Mouse (Mus musculus) R1 (cell line): Measurements from ENCODE around the gene Krt87.

ENCODE experiments used
- DNase-seq: peaks from one replicate; pipeline ENCODE4 v3.0.0-alpha.2; 2018; ENCODE audit warnings: low read depth, low spot score

Gene Krt87

DNA sequence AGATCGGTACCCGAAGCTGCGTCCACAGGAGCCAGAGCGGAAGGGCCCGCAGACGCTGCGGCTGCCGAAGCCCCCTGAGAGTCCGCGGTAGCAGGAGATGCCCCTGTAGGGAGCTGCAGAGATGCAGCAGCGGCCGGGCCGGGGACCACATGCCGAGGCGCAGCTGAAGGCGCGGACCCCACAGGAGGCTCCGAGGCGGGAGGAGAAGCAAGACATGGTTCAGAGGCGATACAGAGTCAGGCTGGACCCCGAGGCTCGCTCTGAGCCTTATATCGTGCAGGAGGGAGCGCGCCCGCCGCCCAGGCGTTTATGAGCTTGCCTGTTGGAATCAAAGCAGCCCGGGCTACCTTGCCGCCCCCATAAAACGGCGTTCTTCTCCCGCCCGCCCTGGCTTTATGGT is at the start of gene Krt87:
Krt87 (minus strand) TSS at position 250 of the 400 bp plus-strand sequence.
- no peak for DNase-seq

DNA sequence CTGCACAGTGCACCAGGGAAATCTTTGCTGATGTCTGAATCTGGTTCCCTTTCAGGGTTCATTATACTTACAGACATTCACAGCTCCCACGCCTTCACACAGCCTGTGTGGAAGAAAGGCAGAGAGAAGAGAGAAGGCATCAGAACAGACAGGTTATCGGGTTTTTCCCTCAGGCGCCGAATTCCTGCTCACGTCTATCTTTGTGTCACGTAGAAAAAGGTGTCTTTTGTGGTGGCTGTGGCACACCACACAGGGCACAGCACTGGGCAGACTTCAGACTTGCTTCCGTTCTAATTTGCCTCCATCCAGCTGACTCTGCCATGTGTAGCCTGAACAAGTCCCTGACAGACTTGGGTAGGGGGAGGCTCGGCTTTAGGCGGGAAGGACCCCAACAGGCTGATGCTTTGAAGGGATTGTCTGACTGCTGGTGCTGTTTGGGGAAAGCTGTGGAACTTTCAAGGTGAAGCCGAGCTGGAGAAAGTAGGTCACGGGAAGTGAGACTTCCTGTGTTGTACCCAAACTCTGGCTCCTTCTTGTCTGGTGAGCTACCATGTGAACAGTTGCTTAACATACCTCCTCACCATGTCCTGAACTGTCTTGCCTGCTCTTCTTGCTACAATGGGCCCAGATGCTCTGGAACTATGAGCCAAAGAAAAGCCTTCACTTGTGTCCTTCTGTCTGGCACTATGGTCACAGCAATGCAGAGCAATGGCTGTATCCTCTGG is 47.5 kb upstream of the Krt87 start:
- no peak for DNase-seq

DNA sequence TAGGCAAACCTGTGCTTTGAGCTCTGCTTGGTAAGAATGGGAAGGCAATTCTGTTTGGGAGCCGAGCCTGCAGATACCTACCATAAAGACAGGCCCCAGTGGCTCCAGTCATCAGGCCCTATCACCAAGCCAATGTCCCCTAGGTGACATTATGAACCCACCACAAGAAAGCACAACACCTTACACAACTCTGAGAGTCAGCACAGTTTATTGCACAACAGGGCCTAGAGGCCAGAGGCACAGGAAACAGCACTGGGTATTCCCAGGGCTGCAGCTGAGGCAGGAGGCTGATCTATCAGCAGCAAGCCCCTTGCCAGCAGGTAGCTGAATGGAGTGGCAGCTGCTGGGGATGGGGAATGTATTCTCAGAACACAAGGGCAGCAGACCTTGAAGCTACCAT is 46.3 kb upstream of the Krt87 start:
- DNase-seq = no peak

DNA sequence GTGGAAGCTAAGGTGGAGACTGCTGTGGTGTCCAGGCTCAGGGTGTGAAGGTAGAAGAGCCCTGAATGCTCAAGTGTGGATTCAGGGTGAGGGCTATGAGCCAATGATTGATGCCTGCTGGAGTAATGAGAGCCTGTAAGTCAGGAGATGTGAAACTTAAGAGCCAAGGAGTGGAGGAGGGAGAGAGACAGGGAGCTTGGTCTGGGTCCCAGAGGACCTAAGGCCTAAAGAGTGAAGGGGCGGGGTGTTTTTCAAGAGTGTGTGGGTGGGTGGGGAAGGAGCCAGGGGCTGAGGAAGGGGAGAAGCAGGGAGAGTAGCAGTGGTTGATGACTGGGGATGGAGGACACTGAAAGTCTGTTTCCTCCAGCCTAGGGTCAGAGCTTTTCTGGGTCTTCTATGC is 45.0 kb upstream of the Krt87 start:
- DNase-seq = no peak

DNA sequence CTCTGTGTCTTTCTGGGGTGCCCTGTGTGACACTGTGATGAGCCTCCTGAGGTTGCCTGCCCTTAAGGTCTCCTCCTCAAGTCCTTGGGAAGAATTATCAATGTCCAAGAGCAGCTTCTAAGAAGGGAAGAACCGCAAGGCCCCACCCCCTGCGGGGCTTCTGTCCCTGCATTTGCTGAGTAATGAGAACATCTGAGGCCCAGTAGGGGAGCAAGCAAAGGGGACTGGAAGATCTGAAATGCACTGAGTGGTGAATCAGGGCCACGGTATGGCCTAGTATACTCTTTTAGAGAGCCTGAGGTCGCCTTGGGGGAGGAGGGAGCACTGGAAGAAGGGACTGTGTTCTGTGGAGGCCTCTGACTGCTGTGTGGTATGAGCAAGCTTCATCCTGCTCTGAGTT is 43.5 kb upstream of the Krt87 start:
- DNase-seq = no peak

DNA sequence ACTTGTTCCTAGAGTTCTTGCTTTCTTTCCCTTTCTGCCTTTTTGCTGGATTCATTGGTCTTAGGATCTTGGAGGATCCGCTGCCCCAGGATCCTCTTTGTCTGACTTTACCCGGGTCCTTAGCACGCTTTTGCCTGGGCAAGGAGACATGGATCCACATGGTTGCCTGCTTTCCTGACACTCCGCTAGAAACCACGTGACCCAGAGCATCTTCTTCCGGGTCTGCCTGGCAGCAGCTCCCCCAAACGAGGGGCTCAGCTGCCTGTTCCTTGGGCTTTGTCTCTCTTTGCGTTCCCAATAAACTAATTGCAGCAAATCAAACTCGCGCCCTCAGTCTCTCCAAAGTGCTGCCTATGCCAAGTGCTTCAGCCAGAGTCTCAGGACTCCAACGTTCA is 41.1 kb upstream of the Krt87 start:
- no peak for DNase-seq

DNA sequence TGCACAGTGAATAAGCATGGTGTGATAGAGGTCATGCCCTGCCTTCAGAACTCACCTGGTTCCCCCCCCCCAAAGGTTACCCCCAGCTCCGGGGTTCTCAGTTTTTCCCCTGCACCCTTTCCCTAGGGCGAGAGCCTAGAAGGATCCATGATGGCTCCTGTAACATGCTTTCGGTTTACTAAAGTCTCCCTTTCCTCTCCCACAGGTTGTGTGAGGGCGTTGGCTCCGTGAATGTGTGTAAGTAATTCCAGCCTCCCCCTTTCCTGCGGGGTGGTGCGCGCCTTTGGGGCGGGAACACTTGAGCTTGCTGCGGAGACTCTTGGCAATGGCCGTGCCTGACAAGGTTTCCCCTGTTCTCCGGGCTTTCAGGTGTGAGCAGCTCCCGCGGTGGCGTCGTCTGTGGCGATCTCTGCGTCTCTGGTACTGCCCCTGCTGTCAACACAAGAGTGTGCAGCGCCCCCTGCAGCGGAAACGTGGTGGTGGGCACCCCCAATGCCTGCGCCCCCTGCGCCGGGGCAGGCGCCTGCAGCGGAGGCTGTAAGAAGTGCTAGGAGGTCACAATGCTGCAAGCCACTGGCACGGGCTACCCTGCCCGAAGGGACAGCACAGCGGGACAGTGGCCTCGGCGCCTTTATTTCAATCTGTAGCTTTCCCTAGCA is 40.5 kb upstream of the Krt87 start:
- peak; percentile 44 for DNase-seq

DNA sequence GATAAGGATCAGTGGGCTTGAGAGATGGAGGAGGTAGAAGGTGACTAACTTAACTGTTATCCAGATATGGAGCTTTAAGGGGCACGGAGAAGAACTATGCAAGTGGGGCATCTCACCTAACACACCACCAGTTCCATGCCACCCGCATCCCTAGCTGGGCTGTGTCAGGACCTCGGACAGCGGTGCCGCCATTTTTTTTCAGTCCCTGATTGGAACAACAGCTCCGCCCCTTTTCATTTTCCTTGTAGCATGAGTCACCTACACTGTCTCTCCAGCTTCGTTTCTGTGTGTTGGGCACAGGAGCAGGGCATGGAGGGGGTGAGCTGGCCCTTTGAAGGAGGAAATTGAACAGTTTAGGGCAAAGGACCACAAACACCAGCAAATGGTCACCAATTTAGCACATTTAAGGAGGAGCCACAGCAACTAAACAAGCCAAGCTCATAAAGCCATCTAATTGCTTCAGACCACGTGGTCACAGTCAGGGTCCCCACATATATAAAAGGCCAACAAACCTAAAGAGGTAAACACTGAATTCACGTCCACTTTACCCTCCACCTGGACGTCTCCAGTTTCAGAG is 34.4 kb upstream of the Krt87 start, which contains the start of gene Krt86:
Krt86 (plus strand) TSS at position 527 of the 577 bp plus-strand sequence.
- DNase-seq = peak; percentile 70

DNA sequence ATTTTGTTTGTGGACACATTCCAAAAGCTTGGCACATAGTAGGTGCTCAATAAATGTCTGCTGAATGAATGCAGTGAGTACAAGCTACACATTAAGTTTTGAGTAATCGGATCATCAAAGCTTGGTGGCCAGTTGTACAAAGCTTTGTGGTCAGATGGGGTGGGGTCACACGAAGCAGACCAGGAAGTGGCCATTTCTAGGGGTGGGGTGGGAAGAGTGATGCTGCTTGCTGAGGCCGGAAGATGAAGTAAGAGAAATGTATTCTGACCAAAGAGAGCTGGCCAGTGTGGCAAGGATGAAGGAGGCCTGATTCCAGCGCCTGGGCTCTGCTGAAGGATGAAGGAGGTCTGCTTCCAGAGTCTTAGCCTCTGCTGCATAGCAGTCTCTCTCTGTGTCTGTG is 30.5 kb upstream of the Krt87 start:
- DNase-seq = no peak

DNA sequence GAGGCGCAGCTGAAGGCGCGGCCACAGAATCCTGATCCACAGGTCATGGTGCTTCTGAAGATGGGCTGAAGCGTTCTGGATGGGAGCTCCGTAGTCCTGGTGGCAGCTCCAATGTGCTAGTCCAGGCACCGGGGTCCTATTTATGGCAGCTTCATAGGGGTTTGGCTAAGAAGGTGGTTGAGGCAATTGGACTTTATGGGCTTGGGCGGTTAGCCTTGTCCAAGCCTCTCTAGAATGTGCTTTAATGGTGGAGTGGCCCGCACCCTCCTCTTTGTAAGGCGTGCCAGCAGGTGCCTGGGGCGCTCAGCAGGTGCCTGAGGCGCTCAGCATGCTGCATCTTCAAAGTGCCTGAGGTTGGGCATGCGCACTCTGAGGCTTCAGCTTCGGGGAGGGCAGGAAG is 25.0 kb upstream of the Krt87 start, which contains the start of gene Krt81:
Krt81 (minus strand) TSS at position 101 of the 400 bp plus-strand sequence.
- no peak for DNase-seq

DNA sequence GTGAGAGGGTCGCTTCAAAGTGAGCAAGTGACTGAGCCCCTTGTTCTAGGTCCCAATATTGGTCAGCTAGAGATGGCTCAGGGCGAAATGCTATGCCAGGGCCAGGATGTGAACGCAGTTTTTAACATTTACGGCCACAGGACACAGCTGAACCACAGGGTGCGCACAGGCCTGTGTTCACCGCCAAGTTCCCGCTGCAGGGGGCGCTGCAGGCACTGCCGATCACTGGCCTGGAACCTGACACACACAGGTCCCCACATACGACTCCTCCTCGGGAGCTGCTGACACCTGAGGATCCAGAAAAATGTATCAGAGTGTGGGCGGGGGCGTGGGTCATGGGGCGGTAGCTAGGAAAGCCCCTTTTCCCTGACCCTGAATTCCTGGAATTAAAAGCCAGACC is 20.7 kb upstream of the Krt87 start:
- DNase-seq = peak; percentile 24

DNA sequence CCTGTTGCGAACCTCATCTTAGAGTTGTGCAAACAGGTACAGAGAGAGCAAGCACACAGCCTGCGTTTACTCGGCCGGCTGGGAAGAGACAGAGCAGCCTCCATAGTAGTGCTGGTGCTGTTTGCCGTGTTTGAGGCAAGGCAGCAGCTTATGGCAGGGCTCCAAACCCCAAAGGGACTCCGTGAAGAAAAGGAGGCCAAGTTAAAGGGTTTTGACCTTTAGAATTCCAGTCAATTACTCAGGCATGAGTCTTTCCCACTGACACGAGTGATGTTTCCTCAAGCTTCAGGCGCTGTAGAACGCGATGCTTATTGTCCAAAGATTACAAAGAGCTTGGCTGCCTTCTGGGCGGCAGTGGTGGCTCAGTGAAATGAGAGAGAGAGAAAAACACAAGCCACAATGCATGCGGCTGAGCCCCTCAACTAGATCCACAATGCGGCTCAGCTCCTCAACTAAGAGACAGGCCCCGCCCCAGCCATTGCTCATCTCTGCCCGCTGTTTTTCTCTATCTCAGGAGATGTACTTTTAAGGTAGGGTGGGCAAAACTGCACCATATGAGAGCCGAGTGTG is 19.8 kb upstream of the Krt87 start:
- no peak for DNase-seq

DNA sequence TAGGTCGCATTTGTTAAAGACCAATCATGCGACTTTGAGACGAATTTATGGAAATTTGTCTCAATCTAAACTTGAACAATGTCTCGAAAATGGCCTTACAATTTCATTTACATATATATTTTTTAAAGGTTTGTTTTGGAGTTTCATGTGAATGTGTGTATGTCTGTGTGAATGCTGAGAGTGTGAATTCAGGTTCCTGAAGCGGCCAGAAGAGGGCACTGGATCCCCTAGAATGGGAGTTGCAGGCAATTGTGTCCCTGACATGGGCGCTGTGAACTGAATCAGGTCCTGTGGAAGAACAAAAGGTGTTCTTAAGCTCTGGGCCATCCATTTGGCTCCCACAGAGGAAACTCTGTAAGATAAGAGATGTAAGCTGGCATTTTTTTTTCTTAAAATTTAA is 17.3 kb upstream of the Krt87 start:
- DNase-seq = peak; percentile 32

DNA sequence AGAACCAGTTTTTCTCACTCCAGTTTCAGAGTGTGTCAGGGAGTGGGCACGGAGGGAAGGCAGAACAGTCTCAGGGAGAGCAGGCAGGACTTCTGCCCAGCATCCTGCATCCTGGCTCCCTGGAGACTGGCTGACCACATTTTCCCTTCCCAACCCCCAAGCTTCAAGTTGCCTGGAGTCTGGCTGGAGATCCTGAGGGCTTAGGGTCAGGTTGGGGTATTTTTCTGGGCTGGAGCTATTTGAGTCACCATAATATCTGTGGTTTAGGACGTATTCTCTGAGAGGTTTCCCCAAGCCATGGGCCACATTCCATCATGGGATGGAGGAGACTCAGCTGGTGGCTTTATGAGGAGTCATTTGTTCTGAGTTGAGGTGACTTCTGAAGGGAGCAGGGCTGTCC is 16.7 kb upstream of the Krt87 start:
- DNase-seq = no peak

DNA sequence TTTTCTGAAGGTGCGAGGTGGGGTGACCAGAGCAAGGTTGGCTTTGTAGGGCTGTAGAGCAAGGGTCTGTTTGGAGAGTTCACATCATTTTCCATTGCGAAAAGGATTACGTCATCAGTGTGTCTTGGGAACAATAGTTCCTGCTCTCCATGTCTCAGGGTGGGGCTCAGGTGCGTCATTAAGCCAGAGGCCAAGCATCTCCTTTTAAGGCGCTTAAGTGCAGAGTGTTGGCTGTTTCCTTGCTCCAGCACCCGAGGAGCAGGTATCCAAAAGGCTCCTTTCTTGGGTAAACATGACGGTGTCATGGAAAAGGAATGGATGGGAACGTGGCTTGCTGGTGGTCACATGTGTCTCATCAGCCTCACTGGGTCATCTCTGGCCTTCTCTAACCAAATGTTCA is 16.2 kb upstream of the Krt87 start:
- DNase-seq = no peak

DNA sequence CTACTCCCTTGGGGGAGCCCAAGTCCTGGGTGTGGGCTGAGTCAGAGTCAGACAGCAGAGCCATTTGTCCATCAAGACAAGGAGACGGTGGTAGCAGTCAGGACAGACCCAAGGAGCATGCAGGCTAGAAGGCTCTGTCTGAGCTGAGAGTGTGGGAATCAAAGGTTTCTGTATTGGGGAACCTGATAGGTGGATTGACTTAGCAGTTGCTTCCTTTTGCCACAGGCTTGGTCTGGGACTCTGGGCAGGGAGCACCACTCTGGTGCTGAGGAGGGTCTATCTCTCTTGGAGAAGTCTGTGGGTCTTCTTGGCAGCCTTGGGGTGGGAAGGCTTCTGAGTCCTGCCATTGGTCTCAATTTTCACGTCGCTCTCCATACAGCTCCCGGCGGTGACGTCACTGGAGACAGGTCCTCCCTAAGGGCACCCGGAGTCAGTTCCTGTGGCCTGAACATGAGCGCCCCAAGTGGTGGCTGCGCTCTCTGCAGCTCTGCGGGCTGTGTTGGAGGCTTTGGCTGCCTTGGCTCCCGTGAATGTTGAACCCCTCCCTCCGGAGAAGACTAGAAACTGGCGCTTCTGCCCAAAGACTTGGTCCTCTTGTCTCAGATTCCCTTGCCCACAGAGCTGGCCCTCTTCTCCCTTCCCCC is 14.6 kb upstream of the Krt87 start:
- peak; percentile 84 for DNase-seq

DNA sequence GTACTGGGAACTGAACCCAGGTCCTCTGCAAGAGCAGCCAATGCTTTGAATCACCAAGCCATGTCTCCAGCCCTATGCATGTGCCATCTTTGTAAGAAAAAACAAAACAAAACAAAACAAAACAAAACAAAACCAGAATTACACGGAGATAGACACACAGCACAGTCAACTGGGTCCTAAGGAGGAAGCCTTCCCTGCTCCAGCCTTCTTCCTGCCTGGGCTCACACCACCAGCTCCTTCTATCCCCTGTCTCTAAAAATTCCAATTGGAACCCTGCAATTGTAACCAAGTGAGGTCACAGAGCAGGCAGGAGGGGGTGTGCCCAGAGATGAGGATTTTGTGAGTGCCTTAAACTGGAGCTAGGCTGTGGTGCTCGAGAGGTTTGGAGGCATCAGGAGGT is 8.8 kb upstream of the Krt87 start, which contains the start of gene Krt88:
Krt88 (plus strand) TSS at position 301 of the 400 bp plus-strand sequence.
- DNase-seq = no peak

DNA sequence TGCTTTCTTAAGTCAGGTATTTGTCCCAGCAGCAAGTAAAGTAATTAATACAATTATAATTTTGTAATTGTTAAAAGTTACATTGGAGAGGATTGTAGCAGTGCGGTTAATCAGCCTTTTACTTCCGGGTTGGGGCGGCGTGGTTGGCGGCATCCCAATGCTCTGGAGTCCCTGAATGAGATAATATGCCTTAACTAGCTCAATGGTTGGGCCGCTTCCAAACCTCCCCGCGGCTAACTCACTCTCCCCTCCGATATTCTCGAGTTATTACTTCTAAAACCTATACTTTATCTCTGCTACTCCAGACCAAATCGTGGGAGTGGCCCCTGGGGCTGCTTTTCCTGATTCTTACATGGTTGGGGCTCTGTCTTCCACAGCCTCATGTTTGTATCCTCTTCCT is 8.0 kb upstream of the Krt87 start:
- DNase-seq = no peak

DNA sequence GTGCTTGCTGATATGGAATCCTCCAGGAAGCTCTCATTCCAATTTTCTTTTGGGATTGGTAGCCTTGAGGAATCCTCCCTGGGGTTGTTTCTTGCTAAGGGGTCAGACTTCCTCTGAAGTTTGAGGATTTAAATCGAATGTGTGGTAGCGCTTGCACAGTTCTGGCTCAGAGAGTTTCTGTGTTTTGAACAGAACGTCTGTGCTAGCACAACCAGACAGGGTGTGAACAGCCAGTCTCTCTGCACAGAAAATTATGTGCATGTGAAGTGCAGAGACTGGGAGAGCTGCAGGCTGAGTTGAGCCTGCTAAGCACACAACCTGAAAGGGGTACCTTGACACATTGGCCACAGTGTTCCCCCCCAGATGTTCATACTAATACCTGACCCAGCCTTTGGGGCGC is 2.2 kb upstream of the Krt87 start:
- no peak for DNase-seq

DNA sequence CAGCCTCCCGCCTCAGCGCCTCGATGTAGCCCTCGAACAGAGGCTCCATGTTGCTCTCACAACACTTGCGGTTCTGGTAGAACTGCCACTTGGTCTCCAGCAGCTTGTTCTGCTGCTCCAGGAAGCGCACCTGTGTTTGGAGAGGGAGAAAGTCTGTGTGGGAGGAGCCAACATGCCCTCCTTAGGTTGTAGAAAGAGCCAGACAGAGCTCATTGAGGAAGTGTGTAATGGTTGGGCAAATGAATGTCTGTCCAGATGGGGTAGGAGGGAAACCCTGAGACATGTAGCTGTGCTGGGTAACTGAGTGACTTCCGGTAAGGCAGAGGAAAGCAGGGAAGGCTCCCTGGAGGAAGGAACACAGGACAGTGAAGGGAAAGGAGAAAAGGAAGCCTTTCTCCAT is 2.0 kb downstream of the Krt87 start:
- no peak for DNase-seq

DNA sequence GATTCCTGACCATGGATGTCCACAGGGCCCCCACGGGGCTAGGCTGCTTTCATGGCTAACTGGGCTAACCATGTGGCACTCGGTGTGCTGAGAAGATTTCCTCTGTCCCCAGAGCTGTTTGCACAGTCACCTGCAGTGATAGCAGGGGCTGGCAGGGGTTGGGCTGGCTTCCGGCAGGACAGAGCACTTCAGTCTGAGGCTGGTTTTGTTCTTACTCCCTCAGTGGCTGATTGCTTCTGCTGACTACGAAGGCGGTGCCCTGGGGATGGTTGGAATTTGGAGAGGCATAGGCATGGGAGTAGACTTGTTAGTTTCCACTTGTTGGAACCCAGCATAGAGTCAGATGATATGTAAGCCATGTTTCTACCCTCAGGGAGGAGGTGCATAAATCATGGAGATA is 13.7 kb downstream of the Krt87 start:
- peak; percentile 53 for DNase-seq

DNA sequence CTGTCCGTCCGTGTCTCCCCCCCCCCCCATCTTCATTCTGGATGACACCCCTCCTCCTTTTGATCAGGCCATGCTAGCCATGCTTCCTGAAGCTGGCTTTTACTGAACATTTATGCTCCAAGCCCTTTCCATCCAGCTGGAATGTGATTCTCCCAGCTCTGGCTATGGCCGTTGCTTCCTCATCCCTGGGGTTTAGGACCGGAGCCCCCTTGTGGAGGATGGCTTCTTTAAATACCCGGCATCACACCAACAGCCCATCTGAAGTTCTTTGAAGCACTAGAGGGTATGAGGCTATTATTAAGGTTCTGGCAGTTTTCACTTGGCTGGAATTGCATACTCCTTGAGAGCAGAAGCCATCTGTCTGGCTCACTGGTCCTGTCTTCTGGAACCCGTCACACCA is 17.7 kb downstream of the Krt87 start:
- DNase-seq = peak; percentile 18
